Mouse (Mus musculus) retina, adult 2 months (tissue): Measurements from ENCODE around the gene Spen.

ENCODE experiments used
- DNase-seq: peaks from one replicate; pipeline ENCODE4 v3.0.0-alpha.2; 2012; ENCODE audit warnings: low read depth, low spot score

Spen gene

DNA sequence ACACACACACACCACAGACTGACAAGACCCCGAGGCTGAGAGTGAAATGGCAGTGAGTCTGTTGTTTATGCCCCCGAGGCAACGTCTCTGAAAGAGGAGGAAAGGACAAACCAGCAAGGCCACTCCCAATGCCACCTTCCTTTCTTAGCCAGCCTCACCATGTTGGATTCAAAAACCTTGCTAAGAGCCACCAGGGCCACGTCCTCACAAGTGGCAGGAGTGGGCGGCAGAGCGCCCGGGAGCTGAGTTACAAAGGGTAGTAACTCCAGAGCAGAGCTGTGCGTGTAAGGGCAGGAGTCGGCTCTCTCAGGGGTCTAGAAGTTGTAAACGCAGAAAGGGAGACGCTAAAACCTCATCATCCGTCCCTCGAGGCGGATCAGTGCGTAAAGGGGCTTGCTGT lies 7.4 kb downstream of the Spen start:
- DNase-seq = no peak

DNA sequence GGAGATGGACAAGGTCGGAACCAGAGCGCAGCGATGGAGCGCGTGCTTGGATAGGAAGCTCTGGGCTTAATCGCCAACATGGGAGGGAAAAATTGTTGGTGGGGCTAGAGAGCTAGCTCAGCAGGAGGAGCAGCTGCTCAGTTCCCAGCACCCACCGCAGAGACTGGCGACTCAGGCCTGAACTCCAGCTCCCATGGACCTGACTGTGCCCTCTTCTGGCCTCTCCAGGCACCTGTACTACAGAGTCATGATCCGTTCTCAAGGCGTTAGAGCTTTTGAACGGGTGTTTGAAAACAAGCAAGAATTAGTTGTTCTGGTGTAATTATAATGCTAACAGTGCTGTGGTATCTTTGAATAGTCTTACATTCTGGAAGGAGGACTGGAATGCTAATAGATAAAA lies 9.5 kb downstream of the Spen start:
- DNase-seq = no peak

DNA sequence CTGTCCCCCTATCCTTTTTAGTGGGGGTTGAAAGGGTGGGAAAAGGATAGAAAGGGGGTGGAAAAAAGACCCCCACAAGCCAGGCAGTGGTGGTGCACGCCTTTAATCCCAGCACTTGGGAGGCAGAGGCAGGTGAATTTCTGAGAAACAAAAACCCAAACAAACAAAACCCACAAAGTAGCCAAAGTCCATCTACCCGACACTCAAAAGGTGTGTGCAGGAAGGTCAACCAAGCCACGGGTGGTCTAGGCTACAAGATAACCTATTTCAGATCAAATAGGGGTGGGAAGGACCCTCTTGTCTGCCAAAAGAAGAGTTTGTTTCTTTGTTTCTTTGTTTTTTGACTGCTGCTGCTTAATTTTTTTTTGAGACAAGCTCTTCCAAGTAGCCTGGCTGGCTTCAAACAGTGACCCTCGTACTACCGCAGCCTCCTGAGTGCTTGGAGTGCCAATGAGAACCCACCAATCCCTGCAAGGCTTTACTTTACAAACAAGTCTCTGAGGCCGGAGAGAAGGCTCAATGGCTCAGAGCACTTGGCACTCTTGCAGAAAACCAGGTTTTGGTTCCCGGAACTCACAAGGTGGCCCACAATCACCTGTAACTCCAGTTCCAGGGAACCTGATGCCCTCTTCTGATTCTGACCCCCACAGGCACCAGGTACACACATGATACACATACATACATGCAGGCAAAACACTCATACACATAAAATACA lies 11.3 kb downstream of the Spen start:
- DNase-seq = no peak

DNA sequence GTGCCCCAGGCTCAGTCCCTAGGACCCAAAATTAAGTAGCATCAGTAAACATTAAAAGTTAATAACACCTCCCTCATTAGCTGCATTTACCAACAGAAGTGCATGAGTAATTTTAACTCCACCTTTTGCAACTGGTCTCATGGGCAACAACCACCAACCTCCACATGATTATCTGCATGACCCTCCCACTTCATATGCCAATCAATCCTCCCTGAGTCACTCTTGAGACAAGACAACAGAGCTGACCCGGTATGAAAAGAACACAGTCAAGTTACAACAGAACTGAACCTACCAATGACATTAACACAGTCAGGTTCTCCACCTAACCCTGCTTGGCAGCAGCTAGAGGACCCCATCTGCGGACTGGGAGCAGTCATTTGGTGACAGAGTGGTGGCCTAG lies 12.5 kb downstream of the Spen start:
- DNase-seq = no peak

DNA sequence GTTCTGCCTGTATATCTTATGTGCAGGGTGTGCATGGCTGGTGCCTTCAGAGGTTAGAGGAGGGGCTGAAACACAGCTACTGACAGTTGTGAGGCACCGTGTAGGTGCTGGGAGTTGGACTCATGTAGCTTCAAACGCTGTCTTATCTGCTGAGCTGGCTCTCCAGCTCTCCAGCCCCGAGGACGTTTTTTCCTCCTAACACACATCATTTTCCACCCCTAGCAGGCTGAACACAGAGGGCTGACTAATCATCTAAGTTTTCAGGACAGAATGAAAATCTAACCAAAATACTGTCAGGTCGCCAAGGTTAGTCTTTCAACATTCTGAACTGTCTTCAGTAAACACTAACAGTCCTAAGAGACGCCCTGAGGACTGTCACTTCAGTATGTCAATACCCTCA lies 13.7 kb downstream of the Spen start:
- no peak for DNase-seq

DNA sequence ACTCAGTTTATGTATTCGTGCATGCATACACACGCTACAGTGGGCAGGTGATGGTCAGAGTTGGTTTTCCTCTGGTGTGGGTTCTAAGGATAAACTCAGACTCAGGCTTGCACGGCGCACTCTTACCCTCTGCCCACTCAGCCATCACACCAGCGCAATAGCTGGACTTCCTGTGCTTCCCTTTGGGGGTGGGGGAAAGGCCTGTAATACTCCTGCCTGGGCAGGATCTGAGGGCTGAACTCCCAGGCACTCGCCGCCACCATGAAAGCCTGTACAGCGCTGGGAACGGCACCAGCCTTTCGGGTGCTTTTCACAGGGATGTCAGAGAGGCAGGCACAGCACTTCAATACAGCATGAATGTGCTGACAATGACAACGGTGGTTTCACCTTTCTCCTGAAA lies 15.3 kb downstream of the Spen start:
- no peak for DNase-seq

DNA sequence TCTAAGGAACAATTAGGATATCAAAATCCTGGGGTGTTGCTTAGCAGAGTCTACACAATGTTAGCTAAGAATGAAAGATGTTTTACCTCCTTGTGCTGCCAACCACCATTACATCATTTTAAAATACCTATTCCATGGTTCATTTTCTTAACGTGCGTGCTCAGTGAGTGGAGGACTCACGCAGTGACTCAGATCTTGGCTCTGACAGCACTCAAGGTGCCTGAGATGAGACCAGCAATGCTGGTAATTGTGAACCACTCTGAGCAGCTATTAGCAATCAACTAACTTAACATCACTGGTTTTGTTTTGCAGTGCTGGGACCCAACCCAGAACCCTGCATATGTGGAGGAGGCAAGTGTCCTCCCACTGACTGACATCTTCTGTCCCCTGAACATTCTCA lies 20.0 kb downstream of the Spen start:
- no peak for DNase-seq

DNA sequence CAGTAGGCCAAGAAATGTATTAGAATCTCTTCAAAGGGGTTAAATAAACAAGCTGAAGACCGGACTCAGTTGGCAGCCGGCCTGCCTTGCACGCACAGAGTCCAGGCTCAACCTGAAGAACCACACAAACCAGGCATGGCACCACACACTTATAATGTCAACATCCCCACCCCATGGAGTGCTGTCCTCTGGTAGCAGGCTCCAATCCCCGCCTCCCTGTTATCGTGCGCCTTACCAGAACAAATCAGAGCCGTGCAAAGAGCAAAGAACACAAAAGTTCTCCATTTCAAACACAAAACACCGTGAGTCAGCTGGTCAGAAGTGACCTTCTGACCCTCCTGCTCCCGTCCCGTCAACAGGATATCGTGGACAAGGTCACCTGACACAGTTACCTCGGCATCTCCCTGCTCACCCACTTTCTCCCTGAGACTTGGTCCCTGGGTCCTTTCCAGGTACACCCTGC lies 24.2 kb downstream of the Spen start:
- DNase-seq = no peak

DNA sequence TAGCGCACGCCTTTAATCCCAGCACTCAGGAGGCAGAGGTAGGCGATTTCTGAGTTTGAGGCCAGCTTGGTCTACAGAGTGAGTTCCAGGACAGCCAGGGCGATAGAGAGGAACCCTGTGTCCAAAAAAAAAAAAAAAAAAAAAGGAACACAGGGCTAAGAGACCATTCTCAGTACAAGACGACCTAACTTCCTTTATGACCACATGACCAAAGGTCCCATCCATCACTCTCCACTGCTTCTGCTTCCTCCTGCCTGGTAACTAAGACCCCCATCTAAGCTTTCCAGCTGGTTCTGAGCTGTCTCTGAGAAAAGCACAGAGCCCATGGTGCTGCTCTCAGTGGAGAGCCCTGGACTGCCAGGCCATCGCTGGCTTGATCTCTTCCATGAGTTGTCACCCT lies 26.3 kb downstream of the Spen start:
- no peak for DNase-seq

DNA sequence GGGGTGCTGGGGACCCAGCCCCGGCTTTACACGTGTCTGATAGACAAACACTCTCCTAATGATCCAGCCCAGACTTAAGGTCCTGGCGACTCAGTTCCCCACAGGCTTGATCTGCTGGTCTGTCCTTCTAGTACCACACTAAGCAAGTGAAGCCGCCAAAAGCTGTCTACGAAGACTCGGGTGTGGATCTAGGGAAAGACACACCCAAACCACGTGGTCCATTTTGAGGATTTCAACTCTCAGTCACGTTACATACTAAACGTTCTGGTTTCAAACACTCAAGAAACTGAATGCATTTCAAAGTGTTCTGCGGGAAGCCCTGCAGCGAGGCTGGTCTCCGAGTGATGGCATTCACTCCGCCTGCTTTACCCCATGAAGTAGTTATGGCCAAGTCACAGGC lies 27.9 kb downstream of the Spen start:
- no peak for DNase-seq

DNA sequence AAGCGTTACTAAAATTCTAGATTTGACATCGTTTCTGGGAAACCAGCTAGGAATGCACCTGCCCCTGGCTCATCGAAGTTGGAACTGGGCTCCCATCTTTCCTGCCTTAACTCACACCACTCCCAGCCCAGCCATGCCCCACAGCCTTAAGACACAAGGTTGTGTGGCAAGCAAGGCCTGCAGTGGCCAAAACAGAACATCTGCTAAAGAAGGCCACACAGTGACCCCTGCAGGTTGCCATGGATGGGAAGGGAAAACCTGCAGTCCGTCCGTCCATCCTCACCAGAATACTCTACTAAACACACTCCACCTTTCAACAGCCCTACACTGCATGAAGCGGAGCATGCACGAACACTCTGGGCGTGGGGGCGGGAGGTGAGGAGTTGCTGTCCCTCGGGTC lies 31.5 kb downstream of the Spen start:
- DNase-seq = no peak

DNA sequence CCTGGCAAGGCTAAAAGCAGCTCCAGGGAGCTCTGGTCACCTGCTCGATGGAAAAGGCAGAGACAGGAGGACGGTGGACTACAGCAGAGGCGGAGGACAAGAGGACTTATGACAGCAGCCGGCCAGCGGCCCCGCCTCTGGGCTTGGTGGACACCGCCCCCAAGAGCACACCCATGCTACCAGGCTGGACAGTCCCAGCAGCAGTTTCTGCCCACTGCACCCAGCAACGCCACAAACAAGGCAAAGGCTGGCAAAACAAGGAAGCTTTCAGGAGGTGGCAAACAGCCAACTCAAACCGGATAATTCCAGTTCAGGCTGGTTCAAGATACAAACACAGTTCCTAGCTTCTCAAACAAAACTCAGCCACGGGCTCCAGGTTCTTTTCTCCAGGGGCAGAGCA lies 32.0 kb downstream of the Spen start:
- DNase-seq = peak; percentile 6

DNA sequence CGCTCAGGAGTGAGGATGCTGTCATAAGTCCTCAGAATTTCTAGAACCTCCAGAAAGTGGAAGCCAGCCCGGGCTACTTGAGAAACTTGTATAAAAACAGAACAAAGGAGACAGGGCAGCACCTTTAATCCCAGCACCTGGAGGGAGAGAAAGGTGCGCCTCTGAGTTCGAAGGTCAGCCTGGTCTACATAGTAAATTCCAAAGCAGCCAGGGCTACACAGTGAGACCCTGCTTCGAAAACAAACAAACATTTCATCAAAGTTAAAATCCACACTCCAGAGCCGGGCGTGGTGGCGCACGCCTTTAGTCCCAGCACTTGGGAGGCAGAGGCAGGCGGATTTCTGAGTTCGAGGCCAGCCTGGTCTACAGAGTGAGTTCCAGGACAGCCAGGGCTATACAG lies 32.6 kb downstream of the Spen start:
- no peak for DNase-seq

DNA sequence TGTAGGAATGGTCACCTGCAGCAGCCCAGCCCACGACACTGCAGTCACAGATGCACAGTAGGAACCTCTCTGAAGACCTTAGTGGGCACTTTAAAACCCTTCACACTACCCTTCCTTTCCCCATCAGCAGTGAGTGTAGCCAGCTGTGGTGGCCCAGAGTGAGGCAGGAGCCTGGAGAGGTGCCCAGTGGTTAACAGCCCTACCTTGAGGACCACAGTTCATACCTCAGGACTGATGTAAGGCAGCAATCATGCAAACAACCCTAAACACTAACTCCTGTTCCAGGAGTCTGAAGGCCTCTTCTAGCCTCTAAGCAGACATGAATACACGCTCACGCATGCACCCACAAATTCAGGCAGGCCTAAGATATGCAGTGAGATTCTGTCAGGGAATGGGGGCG lies 33.9 kb downstream of the Spen start:
- DNase-seq = no peak

DNA sequence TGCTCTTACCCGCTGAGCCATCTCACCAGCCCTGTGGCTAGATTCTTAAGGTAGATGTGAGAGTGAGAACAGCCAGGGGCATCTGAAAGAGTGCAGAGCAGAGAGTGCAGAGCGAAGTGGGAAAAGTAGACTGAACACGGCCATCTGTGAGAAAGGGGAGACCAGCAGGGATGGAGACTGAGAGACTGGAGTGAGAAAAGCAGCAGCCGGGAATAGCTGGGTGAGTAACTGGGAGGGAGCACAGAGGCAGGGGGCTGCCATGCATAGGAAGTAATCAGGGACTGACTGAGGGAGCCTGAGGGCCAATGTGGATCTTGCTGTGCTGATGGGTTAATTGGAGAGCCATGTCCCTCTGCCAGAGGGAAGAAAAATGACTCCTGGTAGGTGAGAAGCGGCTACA lies 35.7 kb downstream of the Spen start:
- DNase-seq = no peak

DNA sequence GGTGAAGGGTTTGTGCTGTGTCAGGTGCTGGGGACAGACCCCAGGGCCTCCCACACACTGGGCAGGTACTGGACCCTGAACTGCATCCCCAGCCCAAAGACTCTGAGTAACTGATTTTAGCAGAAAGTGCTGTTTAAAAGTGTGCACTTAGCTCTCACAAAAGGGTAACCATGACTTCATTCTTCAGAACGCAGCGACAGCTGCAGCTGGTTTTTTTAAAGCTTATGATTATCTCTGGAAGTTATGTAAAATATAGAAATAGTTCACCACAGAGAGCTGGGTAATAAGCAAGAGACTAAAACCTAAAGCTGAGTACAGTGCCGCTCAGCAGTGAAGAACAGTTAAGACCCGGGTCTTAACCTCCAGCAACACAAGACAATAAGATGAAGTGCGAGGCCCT lies 37.3 kb downstream of the Spen start:
- DNase-seq = no peak

DNA sequence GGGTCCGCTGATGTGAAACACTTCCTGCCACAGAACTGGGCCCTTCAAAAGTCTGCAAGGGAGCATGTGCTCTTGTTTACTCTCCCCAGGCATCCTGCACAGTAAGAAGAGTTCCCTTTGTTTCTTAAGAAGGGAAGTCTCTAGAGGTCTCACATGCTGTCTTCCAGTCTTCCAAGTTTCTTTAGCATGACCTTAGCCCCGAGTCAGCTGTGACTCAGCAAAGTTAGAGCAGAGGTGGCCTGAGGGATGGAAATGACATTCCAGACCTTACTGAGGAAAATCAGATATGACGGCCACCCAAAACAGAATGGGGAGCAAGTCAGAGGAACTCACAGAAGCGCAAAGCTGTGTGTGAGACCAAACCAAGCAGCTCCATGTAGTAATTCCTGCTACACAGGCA lies 37.8 kb downstream of the Spen start:
- DNase-seq = no peak

DNA sequence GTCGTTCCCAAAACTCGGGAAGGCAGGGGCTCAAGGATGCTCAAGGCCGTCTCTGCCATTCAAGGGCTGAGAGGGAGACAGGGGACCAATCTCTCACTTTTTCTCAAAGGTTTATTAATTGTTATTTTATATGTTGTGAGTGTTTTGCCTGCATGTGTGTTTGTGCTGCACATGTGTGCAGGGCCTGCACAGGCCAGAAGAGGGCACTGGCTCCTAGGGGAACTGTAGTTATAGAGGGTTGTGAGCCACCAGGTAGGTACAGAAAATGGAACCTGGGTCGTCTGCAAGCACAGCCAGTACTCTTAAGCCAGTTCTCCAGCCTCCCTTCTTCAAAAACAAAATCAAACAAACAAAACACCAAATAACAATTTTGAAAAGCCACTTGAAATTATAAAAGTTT lies 49.7 kb downstream of the Spen start:
- no peak for DNase-seq

DNA sequence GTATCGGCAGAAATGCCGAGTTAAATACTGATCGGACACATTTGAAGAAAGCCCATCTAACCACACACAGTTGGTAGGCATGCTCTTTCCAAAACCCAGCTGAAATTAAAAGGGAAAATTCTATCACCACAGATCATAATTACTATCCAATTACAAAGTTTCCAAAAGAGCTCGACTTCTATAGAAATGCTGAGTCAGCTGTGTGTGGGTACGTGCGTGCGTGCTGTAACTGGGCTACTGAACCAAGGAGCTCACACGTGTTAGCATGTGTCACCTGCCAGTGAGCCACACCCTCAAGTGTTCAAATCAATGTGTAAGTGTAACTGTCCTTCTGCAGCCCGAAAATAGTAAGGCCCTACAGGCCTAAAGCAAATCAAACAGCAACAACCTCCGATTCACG lies 50.8 kb downstream of the Spen start:
- DNase-seq = no peak

DNA sequence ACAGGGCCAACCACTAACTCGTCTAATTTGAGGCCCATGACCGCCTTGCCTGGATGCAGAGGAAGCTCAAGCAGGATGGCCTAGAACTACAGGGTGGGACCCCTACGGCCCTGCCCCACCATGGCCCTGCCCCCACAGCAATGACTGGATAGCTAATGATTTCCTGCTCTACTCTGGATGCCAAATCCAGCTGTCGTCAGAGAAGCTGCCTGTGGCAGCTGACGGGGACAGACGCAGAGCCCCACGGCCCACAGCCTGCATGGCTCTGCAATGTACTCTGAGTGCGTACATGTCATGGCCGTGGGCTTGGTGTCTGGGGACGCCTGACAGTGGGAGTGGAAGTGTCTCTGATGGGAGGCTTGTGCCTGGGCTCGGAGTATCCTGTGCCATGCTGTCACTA lies 54.3 kb downstream of the Spen start:
- no peak for DNase-seq

DNA sequence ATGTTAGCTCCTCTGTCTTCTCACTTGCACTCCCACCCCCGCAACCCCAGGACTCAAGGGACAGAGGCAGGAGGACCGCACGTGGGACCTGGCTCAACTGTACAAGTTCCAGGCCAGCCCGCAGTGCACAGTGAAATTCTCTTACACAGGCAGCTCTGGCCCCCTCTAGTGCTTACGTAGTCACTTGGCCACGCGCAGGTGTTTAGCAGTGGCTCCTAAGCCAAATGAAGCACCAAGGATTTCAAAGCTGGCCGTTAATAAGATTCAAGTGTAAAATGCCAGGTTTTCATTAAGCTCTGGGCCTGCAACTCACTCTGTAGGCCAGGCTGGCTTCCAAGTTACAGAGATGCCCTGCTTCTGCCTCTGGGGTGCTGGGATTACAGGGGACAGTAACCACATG lies 59.0 kb downstream of the Spen start:
- no peak for DNase-seq

DNA sequence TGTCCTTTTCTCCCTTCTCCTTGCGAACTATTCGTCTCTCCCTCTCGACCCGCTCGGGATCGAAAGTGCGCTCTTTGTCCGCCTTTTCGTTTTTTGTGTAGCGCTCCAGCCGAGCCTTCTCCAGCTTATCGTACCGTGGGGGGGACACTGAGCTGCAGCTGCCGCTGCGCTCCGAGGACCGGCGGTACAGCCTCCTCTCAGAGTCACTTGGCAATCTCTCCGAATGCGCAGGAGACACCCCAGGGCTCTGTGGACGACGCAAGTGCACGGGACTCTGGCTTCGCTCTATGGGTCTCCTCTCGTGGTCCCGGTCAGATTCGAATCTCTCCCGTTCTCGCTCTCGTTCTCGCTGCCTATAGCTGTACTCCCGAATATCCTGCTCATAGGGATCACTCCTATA lies 59.6 kb downstream of the Spen start:
- DNase-seq = no peak

DNA sequence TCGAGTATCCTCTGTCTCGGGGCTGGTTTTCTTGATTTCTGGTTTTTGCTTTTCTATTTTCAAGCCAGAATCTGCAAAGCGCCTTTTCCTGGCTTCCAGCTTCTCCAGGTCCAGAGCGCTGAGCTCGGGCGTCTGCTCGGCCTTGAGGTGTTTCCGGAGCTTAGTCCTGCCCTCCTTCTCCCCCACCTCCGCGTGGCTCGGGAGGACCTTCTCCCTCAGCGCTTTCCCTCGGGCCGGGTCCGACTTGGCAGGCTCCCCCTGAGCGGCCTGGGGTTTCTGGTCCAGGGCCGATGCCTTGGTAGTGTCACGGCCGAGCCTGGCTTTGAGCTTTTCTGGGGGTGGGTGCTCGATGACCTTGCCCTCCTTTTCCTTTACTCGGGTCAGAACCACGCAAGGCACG lies 60.2 kb downstream of the Spen start:
- no peak for DNase-seq

DNA sequence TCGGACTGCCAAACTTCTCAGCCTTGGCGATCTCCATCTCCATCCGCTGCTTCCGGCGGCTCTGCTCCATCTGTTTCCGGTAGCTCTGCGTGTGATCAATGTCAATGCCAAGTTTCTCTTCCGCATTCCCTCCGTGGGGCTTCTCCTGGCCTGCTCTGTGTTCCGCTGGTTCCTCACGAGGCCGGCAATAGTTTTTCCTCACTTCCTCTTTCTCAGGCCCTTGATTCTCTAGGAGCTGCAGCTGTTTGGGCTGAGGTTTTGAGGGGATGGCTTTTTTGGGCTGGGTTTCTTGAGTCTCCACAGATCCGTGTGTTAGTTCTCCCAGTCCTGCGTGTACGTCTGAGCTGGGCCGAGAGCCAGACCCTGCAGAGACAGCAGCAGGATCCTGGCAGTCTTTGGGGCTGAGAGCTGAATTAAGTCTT lies 60.7 kb downstream of the Spen start:
- no peak for DNase-seq
